Mouse (Mus musculus): Measurements from ENCODE around the gene Aqp9. TPM values are rescaled to one million over a fixed set of nuclear protein-coding genes. Genes with fewer than 3 reads are reported as not detected.
A peak's percentile ranks its signal among the peaks of the same experiment; 100 is the strongest.

The Aqp9 gene
- polyA plus RNA-seq, 1 experiment, result 2.6 TPM

DNA sequence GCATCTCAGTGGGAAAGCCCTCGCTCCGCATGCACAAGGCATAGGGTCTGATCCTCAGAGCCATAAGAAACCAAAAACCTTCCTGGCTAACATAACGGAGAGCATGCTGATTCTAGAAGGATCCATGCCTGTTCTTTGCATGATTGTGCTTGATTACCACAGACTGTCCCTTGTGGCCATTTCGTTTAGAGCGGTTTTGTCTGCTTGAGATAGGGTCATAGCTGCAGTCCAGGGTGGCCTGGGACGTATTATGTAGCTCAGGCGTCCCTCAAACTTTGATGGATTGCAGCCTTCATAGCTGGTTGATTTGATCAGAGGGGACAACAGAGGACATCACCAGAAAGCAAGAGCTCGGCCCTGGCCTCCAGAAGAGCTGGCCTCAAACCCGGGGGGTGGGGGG is 47.6 kb downstream of the Aqp9 start:
- Histone ChIP-seq H3K4me1 (ENCODE audit: control insufficient read depth, insufficient read depth, low read length) (no peaks in the 10 kb centered on the region), H3K27ac (ENCODE audit: insufficient read depth, low read length) (no peak overlapping the region), H3K4me3 (ENCODE audit: insufficient read depth, low read length) (no peak overlapping the region)
- TF ChIP-seq POLR2A (IDR thresholded peaks at IDR 0.05; ENCODE audit: extremely low read depth, insufficient read depth, low read length) (no peak), CTCF (IDR thresholded peaks at IDR 0.05; ENCODE audit: extremely low read depth, insufficient read depth, low read length) (no peak)

DNA sequence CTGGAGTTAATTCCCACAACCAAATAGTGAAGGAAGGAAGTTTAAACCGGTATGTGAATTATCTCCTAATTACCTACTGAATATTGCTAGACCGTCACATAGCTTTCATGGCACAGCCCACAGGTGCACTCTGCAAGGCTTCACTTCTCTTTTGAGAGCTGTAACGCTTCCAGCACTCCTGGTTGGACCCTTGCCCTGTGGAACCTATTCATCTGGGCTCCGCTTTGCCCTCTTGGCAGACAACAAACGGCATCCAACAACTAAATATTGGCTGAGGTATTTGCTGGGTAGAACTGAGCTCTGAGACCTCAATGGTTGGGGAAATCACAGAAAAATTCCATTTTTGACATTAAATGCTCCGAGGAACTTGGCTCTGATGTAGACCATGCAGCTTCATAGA is 55.3 kb downstream of the Aqp9 start:
- TF ChIP-seq POLR2A (IDR thresholded peaks at IDR 0.05; ENCODE audit: extremely low read depth, insufficient read depth, low read length), result no peak
- no peak for TF ChIP-seq CTCF (IDR thresholded peaks at IDR 0.05; ENCODE audit: extremely low read depth, insufficient read depth, low read length)
- no peaks in the 10 kb centered on the region for H3K4me1 ChIP-seq (ENCODE audit: control insufficient read depth, insufficient read depth, low read length)

DNA sequence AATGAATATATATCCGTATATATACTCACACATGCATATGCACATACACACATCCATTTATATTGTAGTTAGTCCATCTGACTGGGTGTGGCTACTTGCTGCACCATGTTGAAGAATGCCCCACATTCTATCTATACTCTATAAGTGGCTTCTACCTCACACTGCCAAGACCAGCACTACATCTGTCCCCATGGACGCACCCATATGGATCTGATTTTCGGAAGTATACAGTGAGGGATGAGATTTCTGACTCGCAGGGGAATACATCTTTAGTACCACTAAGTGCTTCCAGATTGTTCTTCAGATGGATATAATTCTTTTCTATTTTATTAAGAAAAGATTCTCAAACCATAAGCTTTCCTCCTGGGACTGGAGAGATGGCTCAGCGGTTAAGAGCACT is 65.0 kb downstream of the Aqp9 start:
- H3K4me3 ChIP-seq (ENCODE audit: insufficient read depth, low read length), result no peak overlapping the region
- no peaks in the 10 kb centered on the region for H3K4me1 ChIP-seq (ENCODE audit: control insufficient read depth, insufficient read depth, low read length)
- TF ChIP-seq CTCF (IDR thresholded peaks at IDR 0.05; ENCODE audit: extremely low read depth, insufficient read depth, low read length) (no peak), POLR2A (IDR thresholded peaks at IDR 0.05; ENCODE audit: extremely low read depth, insufficient read depth, low read length) (no peak)
- no peak overlapping the region for H3K27ac ChIP-seq (ENCODE audit: insufficient read depth, low read length)

More for the DNA sequence above, 55.3 kb downstream of the Aqp9 start:
- Histone ChIP-seq H3K27ac (ENCODE audit: insufficient read depth, low read length) (no peak overlapping the region), H3K4me3 (ENCODE audit: insufficient read depth, low read length) (no peak overlapping the region)

DNA sequence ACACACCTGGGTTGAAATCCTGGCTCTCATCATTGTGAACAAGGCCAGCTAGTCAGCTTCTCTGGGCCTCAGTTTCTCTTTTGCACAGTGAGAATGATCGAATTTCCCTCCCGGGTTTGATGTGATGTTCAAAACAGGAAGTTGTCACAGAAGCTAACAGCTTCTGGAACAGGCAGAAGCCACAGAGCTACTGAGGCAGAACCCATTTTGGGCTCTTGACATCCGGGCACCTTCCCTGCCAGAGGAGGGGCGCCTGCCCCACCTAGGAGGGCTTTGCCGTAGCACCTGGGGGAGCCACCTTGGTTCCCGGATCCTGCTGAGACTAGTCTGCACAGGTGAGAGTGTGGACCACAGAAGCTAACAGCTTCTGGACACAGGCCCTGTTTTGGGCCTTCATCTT is 74.4 kb downstream of the Aqp9 start:
- Histone ChIP-seq H3K27ac (ENCODE audit: insufficient read depth, low read length) (no peak overlapping the region), H3K4me3 (ENCODE audit: insufficient read depth, low read length) (no peak overlapping the region), H3K4me1 (ENCODE audit: control insufficient read depth, insufficient read depth, low read length) (no peaks in the 10 kb centered on the region)
- TF ChIP-seq CTCF (IDR thresholded peaks at IDR 0.05; ENCODE audit: extremely low read depth, insufficient read depth, low read length) (no peak), POLR2A (IDR thresholded peaks at IDR 0.05; ENCODE audit: extremely low read depth, insufficient read depth, low read length) (no peak)

DNA sequence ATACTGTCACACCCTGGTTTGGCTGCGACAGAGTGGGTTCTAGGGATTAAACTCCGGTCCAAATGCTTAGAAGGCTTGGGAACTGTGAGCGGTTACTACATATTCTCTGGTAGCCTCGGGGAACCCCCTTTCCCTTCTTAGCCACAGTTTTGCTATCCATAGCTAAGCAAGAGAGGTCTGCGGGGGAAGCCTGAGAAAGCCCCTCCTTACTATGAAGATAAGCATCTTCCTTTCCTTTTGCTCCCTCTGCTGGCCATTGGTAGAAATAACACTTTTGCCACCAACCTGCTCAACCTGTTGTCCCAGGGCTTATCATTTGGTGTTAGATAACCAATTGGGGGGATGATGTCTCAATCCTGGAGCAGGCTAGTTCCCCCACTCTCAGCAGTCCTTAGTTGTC is 76.4 kb downstream of the Aqp9 start:
- Histone ChIP-seq H3K4me3 (ENCODE audit: insufficient read depth, low read length) (no peak overlapping the region), H3K4me1 (ENCODE audit: control insufficient read depth, insufficient read depth, low read length) (no peaks in the 10 kb centered on the region), H3K27ac (ENCODE audit: insufficient read depth, low read length) (no peak overlapping the region)
- TF ChIP-seq CTCF (IDR thresholded peaks at IDR 0.05; ENCODE audit: extremely low read depth, insufficient read depth, low read length), result peak; percentile 71
- TF ChIP-seq POLR2A (IDR thresholded peaks at IDR 0.05; ENCODE audit: extremely low read depth, insufficient read depth, low read length), result no peak

DNA sequence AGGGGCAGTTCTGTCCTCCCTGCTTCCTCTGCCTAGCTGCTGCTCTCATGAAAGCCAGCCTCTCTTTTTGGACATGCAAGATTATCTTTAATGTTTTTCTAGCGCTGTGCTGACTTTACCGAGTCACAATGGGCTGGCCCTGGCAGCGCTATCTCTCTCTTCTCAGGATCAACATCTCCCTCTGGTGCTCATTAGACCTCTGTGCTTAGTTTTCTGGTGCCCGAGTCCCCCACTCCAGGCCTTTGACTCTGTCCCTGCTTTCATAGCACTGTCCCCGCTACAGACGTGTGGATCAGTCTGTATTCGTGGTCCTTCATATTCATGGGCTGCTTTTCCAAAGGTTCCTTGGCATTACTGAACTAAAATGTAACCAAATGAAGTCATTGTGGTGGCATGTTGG is 89.3 kb downstream of the Aqp9 start:
- no peak overlapping the region for H3K27ac ChIP-seq (ENCODE audit: insufficient read depth, low read length)
- no peak overlapping the region for H3K4me3 ChIP-seq (ENCODE audit: insufficient read depth, low read length)
- TF ChIP-seq CTCF (IDR thresholded peaks at IDR 0.05; ENCODE audit: extremely low read depth, insufficient read depth, low read length) (0 out of 2 replicates have a peak, but pooled peaks have one; percentile 1), POLR2A (IDR thresholded peaks at IDR 0.05; ENCODE audit: extremely low read depth, insufficient read depth, low read length) (no peak)
- peaks cover 4% of the 10 kb centered on the region for H3K4me1 ChIP-seq (ENCODE audit: control insufficient read depth, insufficient read depth, low read length)

DNA sequence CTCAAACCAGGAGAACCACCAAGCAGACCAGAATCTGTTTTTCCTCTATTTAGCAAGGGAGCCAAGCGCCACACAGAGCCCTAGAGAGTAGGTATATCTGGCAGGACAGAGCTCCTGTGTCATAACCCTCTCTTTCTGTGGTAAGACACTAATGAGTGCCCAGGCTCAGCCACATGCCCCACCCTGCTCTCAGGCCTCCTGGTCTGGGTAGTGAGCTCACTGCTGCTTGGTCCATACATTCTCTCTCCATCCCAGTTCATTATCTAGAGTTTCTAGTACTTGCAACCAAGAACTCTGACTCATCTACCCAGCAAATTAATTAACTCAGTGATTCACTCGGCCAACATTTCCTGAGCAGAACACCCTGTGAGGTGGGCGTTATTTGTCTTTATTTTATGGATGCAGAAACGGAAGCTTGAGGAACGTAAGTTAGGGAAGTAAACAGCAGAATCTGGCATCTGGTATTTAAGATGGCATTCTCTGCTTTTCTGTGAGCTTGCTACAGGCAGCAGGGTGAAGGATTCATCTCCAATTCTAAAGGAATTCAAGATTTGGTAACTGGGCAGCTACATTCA is 91.1 kb downstream of the Aqp9 start:
- Histone ChIP-seq H3K4me3 (ENCODE audit: insufficient read depth, low read length) (no peak overlapping the region), H3K27ac (ENCODE audit: insufficient read depth, low read length) (peak overlapping the region; percentile 78; the same call in 1 of the 2 replicates), H3K4me1 (ENCODE audit: control insufficient read depth, insufficient read depth, low read length) (peaks cover 4% of the 10 kb centered on the region)
- TF ChIP-seq POLR2A (IDR thresholded peaks at IDR 0.05; ENCODE audit: extremely low read depth, insufficient read depth, low read length), result no peak
- TF ChIP-seq CTCF (IDR thresholded peaks at IDR 0.05; ENCODE audit: extremely low read depth, insufficient read depth, low read length), result no peak

DNA sequence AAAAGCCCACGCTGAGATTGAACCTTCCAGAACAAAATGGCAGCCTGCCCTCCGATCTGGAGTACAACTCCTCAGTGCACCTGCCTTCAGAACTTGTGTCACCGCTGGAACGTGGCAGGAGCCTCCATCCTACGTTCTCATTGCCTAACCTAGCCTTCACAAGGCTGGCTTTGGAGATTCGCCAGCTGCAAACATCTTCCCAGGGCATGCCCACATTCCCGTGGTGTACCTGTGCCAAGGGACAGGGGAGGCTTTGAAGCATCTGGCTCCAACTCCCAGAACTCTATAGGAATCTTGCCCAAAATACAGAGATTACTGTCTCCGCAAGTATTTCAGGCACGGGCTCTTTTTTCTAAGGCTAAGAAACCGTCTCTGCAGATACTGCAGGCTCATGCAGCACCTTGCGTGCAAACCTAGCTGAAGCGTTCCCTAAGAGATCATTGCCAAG is 92.3 kb downstream of the Aqp9 start:
- Histone ChIP-seq H3K4me3 (ENCODE audit: insufficient read depth, low read length) (no peak overlapping the region), H3K4me1 (ENCODE audit: control insufficient read depth, insufficient read depth, low read length) (peaks cover 4% of the 10 kb centered on the region), H3K27ac (ENCODE audit: insufficient read depth, low read length) (no peak overlapping the region; the same call in 1 of the 2 replicates)
- no peak for TF ChIP-seq POLR2A (IDR thresholded peaks at IDR 0.05; ENCODE audit: extremely low read depth, insufficient read depth, low read length)
- TF ChIP-seq CTCF (IDR thresholded peaks at IDR 0.05; ENCODE audit: extremely low read depth, insufficient read depth, low read length), result no peak

DNA sequence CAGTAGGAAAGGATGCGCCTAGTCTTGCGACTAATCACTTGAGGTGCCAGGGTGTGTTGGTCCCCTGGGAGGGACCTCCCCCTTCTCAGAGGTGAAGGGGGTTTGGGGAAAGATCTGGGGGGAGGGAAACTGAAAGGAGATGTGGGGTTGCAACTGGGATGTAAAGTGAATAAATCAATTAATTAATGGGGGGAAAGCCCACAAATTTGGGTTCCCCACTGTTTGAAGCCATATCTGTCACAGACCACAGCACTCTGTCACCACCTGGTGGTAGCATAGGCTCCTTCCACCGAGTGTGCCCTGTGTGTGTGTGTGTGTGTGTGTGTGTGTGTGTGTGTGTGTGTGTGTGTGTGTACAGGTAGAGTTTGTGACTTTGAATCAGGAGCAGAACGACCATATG is 94.7 kb downstream of the Aqp9 start:
- H3K4me3 ChIP-seq (ENCODE audit: insufficient read depth, low read length), result no peak overlapping the region
- H3K27ac ChIP-seq (ENCODE audit: insufficient read depth, low read length), result no peak overlapping the region
- TF ChIP-seq CTCF (IDR thresholded peaks at IDR 0.05; ENCODE audit: extremely low read depth, insufficient read depth, low read length) (peak; percentile 74), POLR2A (IDR thresholded peaks at IDR 0.05; ENCODE audit: extremely low read depth, insufficient read depth, low read length) (no peak)
- H3K4me1 ChIP-seq (ENCODE audit: control insufficient read depth, insufficient read depth, low read length), result peaks cover 6% of the 10 kb centered on the region

DNA sequence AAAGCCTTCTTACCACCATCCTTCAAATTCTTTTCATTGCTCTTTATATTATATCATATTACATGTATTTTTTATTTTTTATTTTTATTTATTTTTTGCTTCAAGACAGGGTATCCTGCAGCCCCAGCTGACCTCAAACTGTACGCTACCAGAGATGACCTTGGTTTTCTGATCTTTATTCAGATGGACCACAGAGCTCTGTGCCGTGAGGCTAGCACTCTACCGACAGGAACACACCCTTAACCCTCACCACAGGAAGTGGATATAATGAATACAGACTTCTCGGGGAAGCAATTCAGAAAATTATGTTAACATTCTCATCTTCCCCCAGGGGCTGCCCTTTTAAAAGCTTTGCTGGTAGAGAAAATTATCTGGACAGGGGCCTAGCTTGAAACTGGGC is 95.4 kb downstream of the Aqp9 start:
- Histone ChIP-seq H3K4me1 (ENCODE audit: control insufficient read depth, insufficient read depth, low read length) (peaks cover 6% of the 10 kb centered on the region), H3K27ac (ENCODE audit: insufficient read depth, low read length) (no peak overlapping the region), H3K4me3 (ENCODE audit: insufficient read depth, low read length) (no peak overlapping the region)
- TF ChIP-seq POLR2A (IDR thresholded peaks at IDR 0.05; ENCODE audit: extremely low read depth, insufficient read depth, low read length), result no peak
- TF ChIP-seq CTCF (IDR thresholded peaks at IDR 0.05; ENCODE audit: extremely low read depth, insufficient read depth, low read length), result no peak

Data from cortical plate, adult 2 months (tissue).